Mouse (Mus musculus) cerebellum, postnatal 10 days (tissue): ENCODE measurements around the gene Ceacam1.
"Not testable (repeated sequence)": the region's sequence is repeated elsewhere in the genome, so short reads cannot be mapped to it uniquely, and the experiment has no call there.

Experiments
- DNase-seq, 2 experiments: peaks; one replicate each; pipeline ENCODE4 v3.0.0; 2021; ENCODE audit warnings: mixed read lengths in 2 of 2

Ceacam1 gene

GRCm38 (mm10) chr7:25477091-25477751 lies at the start of gene Ceacam1:
Gene Ceacam1 (minus strand): TSS chr7:25477603.
- DNase-seq, result peak in 1 of 2 experiments; percentile 9

GRCm38 (mm10) chr7:25516070-25516777 lies 38.8 kb upstream of the Ceacam1 start:
- DNase-seq, result not testable (repeated sequence)

- DNase-seq, result peak in 1 of 2 experiments; percentile 11
Observed at GRCm38 (mm10) chr7:25515667-25516066, 38.3 kb upstream of the Ceacam1 start.

GRCm38 (mm10) chr7:25509925-25510324 lies 32.5 kb upstream of the Ceacam1 start:
- no peak for DNase-seq

- DNase-seq, result no peak
Observed at GRCm38 (mm10) chr7:25494649-25495048, 17.2 kb upstream of the Ceacam1 start.

DNA sequence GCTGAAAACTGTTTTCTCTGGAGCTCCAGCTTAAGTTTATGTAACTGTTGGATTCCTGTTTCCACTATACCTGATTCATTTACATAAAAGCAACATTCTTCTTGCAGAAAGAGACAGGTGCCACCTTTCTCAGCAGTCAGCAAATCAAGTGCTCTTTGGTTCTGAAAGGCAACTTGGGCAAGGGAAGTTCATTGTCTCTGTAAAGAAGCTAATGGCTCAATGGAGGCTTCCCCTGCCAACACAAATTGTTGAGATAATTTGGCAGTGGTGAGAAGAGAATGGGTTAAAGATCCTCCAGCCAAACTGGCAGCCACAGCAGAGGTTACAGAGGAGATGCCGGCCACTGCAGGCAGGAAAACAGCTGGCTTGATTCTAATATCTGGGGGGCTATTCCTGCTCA lies 13.3 kb upstream of the Ceacam1 start:
- not testable (repeated sequence) for DNase-seq

GRCm38 (mm10) chr7:25489382-25489781 lies 12.0 kb upstream of the Ceacam1 start:
- DNase-seq, result not testable (repeated sequence)

GRCm38 (mm10) chr7:25486186-25486585 lies 8.8 kb upstream of the Ceacam1 start:
- peak; percentile 64 to 67 for DNase-seq

GRCm38 (mm10) chr7:25485061-25485460 lies 7.7 kb upstream of the Ceacam1 start:
- DNase-seq, result peak in 1 of 2 experiments; percentile 16

GRCm38 (mm10) chr7:25483133-25483735 lies 5.8 kb upstream of the Ceacam1 start:
- DNase-seq, result no peak

- DNase-seq, result not testable (repeated sequence)
Observed at GRCm38 (mm10) chr7:25480791-25481190, 3.4 kb upstream of the Ceacam1 start.

DNA sequence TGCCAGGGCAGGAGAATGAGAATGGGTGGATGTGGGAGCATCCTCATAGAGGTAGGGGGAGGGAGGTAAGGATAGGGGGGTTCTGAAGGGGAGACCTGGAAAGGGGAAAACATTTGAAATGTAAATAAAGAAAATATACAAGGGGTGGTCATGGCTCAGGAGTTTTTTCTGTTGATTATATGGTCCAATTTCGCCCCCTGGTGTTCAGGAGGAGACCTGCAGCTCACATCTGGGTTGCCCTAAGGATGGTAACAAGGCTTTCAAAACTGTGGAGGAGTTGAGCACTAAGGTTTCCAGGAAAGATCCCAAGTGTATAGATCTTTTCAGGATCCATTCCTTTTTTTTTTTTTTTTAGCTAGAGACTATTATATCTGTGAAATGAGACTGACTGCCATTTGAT lies 2.0 kb upstream of the Ceacam1 start:
- peak; percentile 38 to 45 for DNase-seq

DNA sequence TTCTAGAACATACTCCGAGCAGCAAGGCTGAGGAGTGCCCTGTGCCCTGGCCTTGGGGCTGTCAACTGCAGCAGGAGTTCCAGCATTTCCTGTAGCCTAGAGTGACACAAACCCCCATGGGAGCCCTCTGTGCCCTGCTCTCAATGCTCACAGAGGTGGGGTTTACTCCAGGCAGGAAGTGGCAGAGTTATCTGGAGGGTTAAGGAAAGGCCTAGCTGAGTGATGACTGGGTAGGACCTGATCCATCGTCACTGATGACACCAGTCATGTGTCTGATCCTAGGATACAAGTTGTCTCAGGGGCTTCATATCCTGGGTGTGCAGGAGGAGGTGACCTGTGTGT lies 320 bp upstream of the Ceacam1 start:
- not testable (repeated sequence) for DNase-seq

- DNase-seq, result not testable (repeated sequence)
Observed at GRCm38 (mm10) chr7:25471821-25472220, 5.6 kb downstream of the Ceacam1 start.

GRCm38 (mm10) chr7:25465586-25465985 lies 11.8 kb downstream of the Ceacam1 start:
- DNase-seq, result not testable (repeated sequence)

GRCm38 (mm10) chr7:25465010-25465409 lies 12.4 kb downstream of the Ceacam1 start:
- no peak for DNase-seq

- not testable (repeated sequence) for DNase-seq
Observed at GRCm38 (mm10) chr7:25462033-25462337, 15.4 kb downstream of the Ceacam1 start.

DNA sequence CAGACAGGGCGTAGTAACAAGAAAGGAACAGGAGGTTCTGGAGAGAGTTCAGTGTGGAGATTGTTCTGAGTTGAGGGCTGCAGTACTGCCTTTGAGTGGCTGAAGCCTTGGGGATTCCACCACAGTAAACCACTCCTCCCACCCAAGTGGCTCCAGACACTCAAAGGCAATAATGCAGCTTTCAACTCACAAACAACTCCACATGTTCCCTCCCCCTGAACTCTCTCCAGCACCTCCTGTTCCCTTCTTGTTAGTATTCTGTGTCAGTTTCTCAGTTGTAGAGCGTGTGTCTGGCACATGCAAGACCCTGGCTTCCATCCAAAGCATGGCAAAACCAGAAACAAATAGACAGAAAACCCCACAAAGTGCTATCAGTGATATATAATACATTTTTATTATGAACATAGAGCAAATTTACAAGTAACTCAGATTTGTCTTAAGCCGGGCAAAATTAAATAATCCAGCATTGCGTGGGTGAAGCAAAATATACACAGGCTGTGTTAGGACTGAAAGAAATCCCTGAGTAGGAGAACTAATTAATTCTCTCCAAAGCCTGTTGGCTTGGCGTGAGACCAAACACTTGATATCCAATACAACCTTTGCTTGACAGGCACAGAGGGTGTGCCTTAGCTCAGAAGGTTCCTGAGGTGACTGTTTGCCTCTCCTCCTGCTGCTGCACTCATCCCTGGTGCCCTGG lies 15.9 kb downstream of the Ceacam1 start:
- peak; percentile 77 to 79 for DNase-seq

GRCm38 (mm10) chr7:25452103-25452502 lies 25.3 kb downstream of the Ceacam1 start:
- no peak for DNase-seq

- no peak for DNase-seq
Observed at GRCm38 (mm10) chr7:25449913-25450890, 27.2 kb downstream of the Ceacam1 start.

DNA sequence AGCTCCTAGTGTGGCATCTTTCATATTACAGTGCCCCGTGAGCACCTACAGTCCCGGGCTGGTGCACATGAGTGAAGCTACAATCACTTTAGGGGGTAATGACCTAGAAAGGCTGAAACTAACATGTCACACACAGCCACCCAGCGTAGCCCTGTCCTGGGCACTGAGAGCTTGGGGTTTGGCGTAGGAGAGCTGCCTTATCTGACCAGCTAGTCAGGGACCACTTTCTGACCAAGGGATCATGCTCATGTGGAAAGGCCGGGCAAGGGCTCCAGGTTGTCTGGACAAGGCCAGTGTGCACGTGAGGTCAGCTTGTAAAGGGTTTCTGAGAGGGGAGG lies 36.6 kb downstream of the Ceacam1 start:
- DNase-seq, result no peak
